Mouse (Mus musculus) right cerebral cortex, postnatal 4 days (tissue): ENCODE measurements around the gene Pmepa1.

Source experiments
- DNase-seq: peaks from one replicate; pipeline ENCODE4 v3.0.0-alpha.2; 2022

Pmepa1 gene

GRCm38 (mm10) chr2:173275343-173276201 is 761 bp downstream of the Pmepa1 start:
- peak; percentile 47 for DNase-seq

GRCm38 (mm10) chr2:173274428-173275342 is 1.6 kb downstream of the Pmepa1 start:
- DNase-seq: no peak

- no peak for DNase-seq
Observed at GRCm38 (mm10) chr2:173273885-173274284, 2.4 kb downstream of the Pmepa1 start.

- no peak for DNase-seq
Observed at GRCm38 (mm10) chr2:173272354-173272900, 3.9 kb downstream of the Pmepa1 start.

GRCm38 (mm10) chr2:173271541-173271940 is 4.8 kb downstream of the Pmepa1 start:
- no peak for DNase-seq

- no peak for DNase-seq
Observed at GRCm38 (mm10) chr2:173270601-173271248, 5.6 kb downstream of the Pmepa1 start.

- no peak for DNase-seq
Observed at GRCm38 (mm10) chr2:173270196-173270595, 6.1 kb downstream of the Pmepa1 start.

- DNase-seq: no peak
Observed at GRCm38 (mm10) chr2:173267562-173267961, 8.8 kb downstream of the Pmepa1 start.

GRCm38 (mm10) chr2:173266349-173267112 is 9.8 kb downstream of the Pmepa1 start:
- DNase-seq: no peak

GRCm38 (mm10) chr2:173265468-173266265 is 10.7 kb downstream of the Pmepa1 start:
- no peak for DNase-seq

- no peak for DNase-seq
Observed at GRCm38 (mm10) chr2:173264467-173265128, 11.7 kb downstream of the Pmepa1 start.

- no peak for DNase-seq
Observed at GRCm38 (mm10) chr2:173263636-173264330, 12.6 kb downstream of the Pmepa1 start.

GRCm38 (mm10) chr2:173261497-173261896 is 14.8 kb downstream of the Pmepa1 start:
- peak; percentile 59 for DNase-seq

- no peak for DNase-seq
Observed at GRCm38 (mm10) chr2:173258459-173259091, 17.8 kb downstream of the Pmepa1 start.

- DNase-seq: peak; percentile 78
Observed at GRCm38 (mm10) chr2:173257610-173258009, 18.7 kb downstream of the Pmepa1 start.

- no peak for DNase-seq
Observed at GRCm38 (mm10) chr2:173256552-173256949, 19.8 kb downstream of the Pmepa1 start.

- DNase-seq: no peak
Observed at GRCm38 (mm10) chr2:173255810-173256551, 20.4 kb downstream of the Pmepa1 start.
